ENCODE assay signal across 8 mouse cellular contexts in the genomic region with DNA sequence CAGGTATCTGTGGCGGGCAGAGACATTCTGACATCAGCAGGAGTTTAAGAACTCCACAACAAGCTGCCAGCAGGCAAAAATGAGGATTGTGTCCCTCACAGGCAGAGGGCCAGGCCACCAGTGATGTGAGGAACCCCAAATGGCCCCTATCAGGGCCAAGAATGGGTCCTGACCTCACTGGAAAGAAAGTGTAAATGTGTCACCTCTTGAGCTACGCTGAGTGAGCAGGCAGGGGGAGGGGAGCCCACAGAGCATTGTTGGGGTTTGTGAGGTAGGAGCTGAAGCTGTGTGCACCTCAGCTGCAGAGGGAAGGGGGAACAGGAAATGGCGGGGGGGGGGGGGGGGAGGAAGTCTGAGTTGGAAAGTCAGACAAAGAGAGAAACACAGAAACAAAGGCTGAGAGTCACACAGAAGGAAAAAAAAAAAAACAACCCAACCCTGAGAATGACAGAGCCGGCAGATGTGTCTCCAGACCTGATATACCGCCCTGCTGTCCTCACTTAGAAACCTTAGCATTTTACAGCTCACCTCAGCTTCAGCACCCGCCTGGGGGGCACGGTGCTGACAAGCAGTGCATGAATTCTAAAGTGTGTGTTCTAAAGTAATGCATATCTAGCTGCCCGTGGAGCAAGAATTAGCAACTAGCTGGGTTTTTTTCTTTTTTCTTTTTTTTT. TPM values are rescaled to one million over a fixed set of nuclear protein-coding genes. Genes with fewer than 3 reads are reported as not detected.
DNase-seq lines count a peak whose midpoint lies in the region; ATAC-seq and TF ChIP-seq lines count a peak whose summit lies in the region.

No protein-coding gene starts in this region.

- TF ChIP-seq POLR2A in liver, adult 2 months (IDR thresholded peaks at IDR 0.05; ENCODE audit: extremely low read depth, insufficient read depth, low read length) = no peak

- H3K79me2 ChIP-seq in liver, adult 2 months (ENCODE audit: control insufficient read depth, insufficient read depth, low read length) = no peaks in the 10 kb centered on the region

- peak overlapping the region; percentile 20; the same call in 1 of the 2 replicates for H3K4me3 ChIP-seq in liver, adult 2 months (ENCODE audit: insufficient read depth, low read depth, low read length)

- H3K27me3 ChIP-seq in liver, adult 2 months (ENCODE audit: control insufficient read depth, insufficient read depth, low read length) = no peaks in the 10 kb centered on the region

- H3K27ac ChIP-seq in liver, adult 2 months (replicated peaks; ENCODE audit: insufficient read depth, low read depth, low read length) = peak overlapping the region; percentile 47

- ATAC-seq in granulocyte monocyte progenitor cell, adult 5-6 weeks (replicated peaks; ENCODE audit: poor library complexity, severe bottlenecking) = peak; percentile 77

- 61% methylated on average over 8 of the region's 8 CpGs for WGBS in liver, adult 2 months

- H3K4me1 ChIP-seq in liver, adult 2 months (ENCODE audit: control insufficient read depth, insufficient read depth, low read length) = 0 out of 2 replicates have a peak, but pooled peaks cover 3% of the 10 kb centered on the region

- no peak for TF ChIP-seq CTCF in liver, adult 2 months (IDR thresholded peaks at IDR 0.05; ENCODE audit: low read depth, low read length)

- DNase-seq in heart, adult 11 months = peak; percentile 94
- DNase-seq in heart, postnatal 36 days = no peak
- no peak for DNase-seq in liver, adult 2 months (ENCODE audit: extremely low read depth, low read depth, low spot score)
- peak; percentile 49 to 51 for DNase-seq in spleen, postnatal 14 days (ENCODE audit: low spot score in 2 of 2)
- no peak for DNase-seq in adrenal gland, adult 2 months
- no peak for DNase-seq in left cerebral cortex, postnatal 36 days (ENCODE audit: low spot score in 2 of 2)
- DNase-seq in layer of hippocampus, adult 11-12 months (ENCODE audit: low spot score) = no peak

- H3K36me3 ChIP-seq in liver, adult 2 months (ENCODE audit: control insufficient read depth, insufficient read depth, low read length) = no peaks in the 10 kb centered on the region

- intact Hi-C loops in heart, postnatal 36 days (cut with DNase I) = no loop called here
- intact Hi-C loops in left cerebral cortex, postnatal 36 days (cut with DNase I) = no loop called here

- no peak overlapping the region; the same call in 1 of the 2 replicates for H3K9ac ChIP-seq in liver, adult 2 months (ENCODE audit: low read depth, low read length)

RNA-seq across cellular contexts. Expression of gene Lck, which starts 1.9 kb away (rescaled TPM):
- 1 to 10 TPM in 1 of 2 experiments, under 1 TPM in 1; 0.72 to 1.5 TPM for total RNA-seq in heart, postnatal 36 days (2021)
- total RNA-seq in granulocyte monocyte progenitor cell, adult 5-6 weeks (2014; fragmentation: Nextera tagmentation) = 0.15 and 5.8 TPM in 2 replicates
- total RNA-seq in granulocyte monocyte progenitor cell, adult 5-6 weeks (2017) = 2.5 and 4.8 TPM in 2 replicates
- 0.92 and 1.1 TPM in 2 replicates for total RNA-seq in liver, adult 2 months (2014; rRNA removed)
- polyA plus RNA-seq in liver, adult 2 months (2012; rRNA removed) = 1.7 and 1.9 TPM in 2 replicates
- 1 to 10 TPM; 3.2 to 4.1 TPM for total RNA-seq in adrenal gland, adult 2 months (2021)
- 1.2 and 1.7 TPM in 2 replicates for polyA plus RNA-seq in adrenal gland, adult 2 months (2012; rRNA removed)
- total RNA-seq in left cerebral cortex, postnatal 36 days (2021) = 1 to 10 TPM; 2.1 to 2.6 TPM

RNA-seq across cellular contexts. Expression of gene Fam167b, which starts 3.0 kb away (rescaled TPM):
- total RNA-seq in heart, postnatal 36 days (2021) = under 1 TPM; 0.46 to 1.00 TPM
- total RNA-seq in granulocyte monocyte progenitor cell, adult 5-6 weeks (2014; fragmentation: Nextera tagmentation) = not detected in 2 replicates
- total RNA-seq in granulocyte monocyte progenitor cell, adult 5-6 weeks (2017) = not detected in 2 replicates
- total RNA-seq in liver, adult 2 months (2014; rRNA removed) = 11.8 and 14.4 TPM in 2 replicates
- 17.5 and 20.3 TPM in 2 replicates for polyA plus RNA-seq in liver, adult 2 months (2012; rRNA removed)
- total RNA-seq in adrenal gland, adult 2 months (2021) = 10 to 100 TPM; 29.6 to 31.1 TPM
- 53.7 and 75.5 TPM in 2 replicates for polyA plus RNA-seq in adrenal gland, adult 2 months (2012; rRNA removed)
- total RNA-seq in left cerebral cortex, postnatal 36 days (2021) = not detected

RNA-seq across cellular contexts. Expression of gene Eif3i, which starts 25.1 kb away (rescaled TPM):
- 100 to 1,000 TPM; 125 to 129 TPM for total RNA-seq in heart, postnatal 36 days (2021)
- 335 and 353 TPM in 2 replicates for total RNA-seq in granulocyte monocyte progenitor cell, adult 5-6 weeks (2014; fragmentation: Nextera tagmentation)
- total RNA-seq in granulocyte monocyte progenitor cell, adult 5-6 weeks (2017) = 257 and 296 TPM in 2 replicates
- total RNA-seq in liver, adult 2 months (2014; rRNA removed) = 170 and 204 TPM in 2 replicates
- 186 and 205 TPM in 2 replicates for polyA plus RNA-seq in liver, adult 2 months (2012; rRNA removed)
- total RNA-seq in adrenal gland, adult 2 months (2021) = 100 to 1,000 TPM; 171 to 194 TPM
- polyA plus RNA-seq in adrenal gland, adult 2 months (2012; rRNA removed) = 147 and 171 TPM in 2 replicates
- total RNA-seq in left cerebral cortex, postnatal 36 days (2021) = 100 to 1,000 TPM; 121 to 140 TPM

RNA-seq across cellular contexts. Expression of gene Tmem234, which starts 25.2 kb away (rescaled TPM):
- 10 to 100 TPM; 42.7 to 43.6 TPM for total RNA-seq in heart, postnatal 36 days (2021)
- 68.9 and 102 TPM in 2 replicates for total RNA-seq in granulocyte monocyte progenitor cell, adult 5-6 weeks (2014; fragmentation: Nextera tagmentation)
- total RNA-seq in granulocyte monocyte progenitor cell, adult 5-6 weeks (2017) = 73.9 and 74.9 TPM in 2 replicates
- 65.6 and 67.5 TPM in 2 replicates for total RNA-seq in liver, adult 2 months (2014; rRNA removed)
- polyA plus RNA-seq in liver, adult 2 months (2012; rRNA removed) = 75.8 and 93.6 TPM in 2 replicates
- total RNA-seq in adrenal gland, adult 2 months (2021) = 100 to 1,000 TPM in 1 of 2 experiments, 10 to 100 TPM in 1; 90.9 to 100 TPM
- polyA plus RNA-seq in adrenal gland, adult 2 months (2012; rRNA removed) = 108 and 125 TPM in 2 replicates
- total RNA-seq in left cerebral cortex, postnatal 36 days (2021) = 10 to 100 TPM; 92.2 to 93.7 TPM

RNA-seq across cellular contexts. Expression of gene Hdac1, which starts 32.8 kb away (rescaled TPM):
- total RNA-seq in heart, postnatal 36 days (2021) = 10 to 100 TPM; 17.7 to 21.1 TPM
- total RNA-seq in granulocyte monocyte progenitor cell, adult 5-6 weeks (2014; fragmentation: Nextera tagmentation) = 109 and 142 TPM in 2 replicates
- total RNA-seq in granulocyte monocyte progenitor cell, adult 5-6 weeks (2017) = 62.6 and 74.9 TPM in 2 replicates
- total RNA-seq in liver, adult 2 months (2014; rRNA removed) = 16.8 and 20.5 TPM in 2 replicates
- 15.8 and 18.1 TPM in 2 replicates for polyA plus RNA-seq in liver, adult 2 months (2012; rRNA removed)
- 10 to 100 TPM; 44.4 to 53.9 TPM for total RNA-seq in adrenal gland, adult 2 months (2021)
- 17.2 and 18.4 TPM in 2 replicates for polyA plus RNA-seq in adrenal gland, adult 2 months (2012; rRNA removed)
- total RNA-seq in left cerebral cortex, postnatal 36 days (2021) = 10 to 100 TPM; 27.0 to 27.4 TPM

Comparison
In these comparisons a context has a peak if more than half of its experiments do, and no peak if none do; other contexts are left out.
1. DNase-seq: peak in heart, adult 11 months (single experiment) and spleen, postnatal 14 days (2 of 2); none in heart, postnatal 36 days (0 of 2), liver, adult 2 months (single experiment), adrenal gland, adult 2 months (single experiment), left cerebral cortex, postnatal 36 days (0 of 2) and layer of hippocampus, adult 11-12 months (single experiment).